Mouse (Mus musculus) heart, postnatal 0 days (tissue): ENCODE results near the gene Tmprss12. TPM values are rescaled to one million over a fixed set of nuclear protein-coding genes. Genes with fewer than 3 reads are reported as not detected.
A peak's percentile ranks its signal among the peaks of the same experiment; 100 is the strongest.
"Not testable (repeated sequence)": the region's sequence is repeated elsewhere in the genome, so short reads cannot be mapped to it uniquely, and the experiment has no call there.

Source experiments
- ATAC-seq: fragments of 200-750 bp; cut with Nextera tagmentation; 2 replicates; pipeline ENCODE4 v1.8.0; 2017; ENCODE audit warnings: low read depth, moderate number of reproducible peaks, moderate library complexity; ENCODE audit not compliant: insufficient read depth
- DNase-seq: peaks from one replicate; pipeline ENCODE4 v3.0.0-alpha.2; 2016; ENCODE audit warnings: low spot score
- H3K27ac ChIP-seq: fragments of 300-500 bp; sonication (generic); 2 replicates; pipeline ENCODE4 v1.5.1; 2014; ENCODE audit warnings: low read depth, mild to moderate bottlenecking
- H3K27me3 ChIP-seq: fragments of 300-500 bp; sonication (generic); 2 replicates; pipeline ENCODE4 v1.6.1; 2014; ENCODE audit warnings: low read length, mixed read lengths; ENCODE audit not compliant: control insufficient read depth, insufficient read depth
- H3K36me3 ChIP-seq: fragments of 300-500 bp; sonication (generic); replicated peaks from 2 replicates; pipeline ENCODE4 v1.6.1; 2014; ENCODE audit warnings: low read length, mixed read lengths; ENCODE audit not compliant: control insufficient read depth, insufficient read depth
- H3K4me1 ChIP-seq: fragments of 300-500 bp; sonication (generic); 2 replicates; pipeline ENCODE4 v1.6.1; 2014; ENCODE audit warnings: antibody characterized with exemption; ENCODE audit not compliant: control insufficient read depth, insufficient read depth
- H3K4me2 ChIP-seq: fragments of 300-500 bp; sonication (generic); 2 replicates; pipeline ENCODE4 v1.6.1; 2014; ENCODE audit warnings: low read depth, mild to moderate bottlenecking, low read length, moderate library complexity
- H3K4me3 ChIP-seq: fragments of 300-500 bp; sonication (generic); 2 replicates; pipeline ENCODE4 v1.5.1; 2014; ENCODE audit warnings: low read depth, low read length
- H3K9ac ChIP-seq: fragments of 300-500 bp; sonication (generic); replicated peaks from 2 replicates; pipeline ENCODE4 v1.6.1; 2014; ENCODE audit warnings: low read depth, low read length, mixed read lengths
- H3K9me3 ChIP-seq: fragments of 300-500 bp; sonication (generic); replicated peaks from 2 replicates; pipeline ENCODE4 v1.6.1; 2016; ENCODE audit warnings: low read length; ENCODE audit not compliant: control insufficient read depth
- CTCF ChIP-seq: IDR thresholded peaks from 2 replicates; pipeline ENCODE4 v1.5.1; 2016; ENCODE audit warnings: antibody characterized with exemption, control low read depth, low read depth
- EP300 ChIP-seq: IDR thresholded peaks from 2 replicates; pipeline ENCODE4 v1.6.1; 2016; ENCODE audit warnings: antibody characterized with exemption, low read depth
- WGBS: fragments of 180-500 bp; shearing (Covaris S2); extraction: QIAGEN DNeasy Blood & Tissue Kit; methylation state at CpG from one replicate; pipeline ENCODE4 v1.1.7; 2014; 5-methylcytosine and 5-hydroxymethylcytosine counted together
- polyA plus RNA-seq: library from polyadenylated mRNA; unstranded; fragments of >200 nt; fragmentation: Nextera tagmentation; extraction: Ambion mirVana; gene quantifications from 2 replicates; pipeline ENCODE4 v1.2.1, GENCODE M21; 2015
- total RNA-seq: library from RNA; depleted of rRNA; stranded (reverse); fragments of >200 nt; gene quantifications from 2 replicates; pipeline ENCODE4 v1.2.3, GENCODE M21; 2014; ENCODE audit warnings: low replicate concordance

Tmprss12 gene
- total and polyA plus RNA-seq, 2 experiments from 2014 or later = not detected

GRCm38 (mm10) chr15:100307438-100308096 lies 26.9 kb downstream of the Tmprss12 start:
- not testable (repeated sequence) for H3K36me3 ChIP-seq, H3K4me2 ChIP-seq, H3K27me3 ChIP-seq, H3K27ac ChIP-seq, H3K9me3 ChIP-seq, H3K9ac ChIP-seq, H3K4me1 ChIP-seq, H3K4me3 ChIP-seq
- peak; percentile 53 for TF ChIP-seq CTCF
- 31% methylated on average over 9 of the region's 11 CpGs for WGBS
- DNase-seq (peak; percentile 23), ATAC-seq (peak; percentile 47; the same call in 1 of the 2 replicates)

GRCm38 (mm10) chr15:100312346-100312745 lies 31.7 kb downstream of the Tmprss12 start:
- no peak overlapping the region for H3K9ac ChIP-seq
- no peak for DNase-seq
- no peaks in the 10 kb centered on the region for H3K4me1 ChIP-seq
- ATAC-seq = 0 out of 2 replicates have a peak, but pooled peaks have one; percentile 36
- H3K4me3 ChIP-seq = no peak overlapping the region
- TF ChIP-seq CTCF (no peak), EP300 (no peak)
- H3K9me3 ChIP-seq = no peaks in the 10 kb centered on the region
- no peak overlapping the region; the same call in 1 of the 2 replicates for H3K4me2 ChIP-seq
- 39% methylated on average over 2 of the region's 2 CpGs for WGBS
- no peak overlapping the region for H3K27ac ChIP-seq
- H3K36me3 ChIP-seq = no peaks in the 10 kb centered on the region
- H3K27me3 ChIP-seq = no peaks in the 10 kb centered on the region

- no peaks in the 10 kb centered on the region for H3K4me1 ChIP-seq
- no peak overlapping the region for H3K9ac ChIP-seq
- WGBS = 90% methylated on average over 5 of the region's 5 CpGs
- no peaks in the 10 kb centered on the region for H3K27me3 ChIP-seq
- H3K4me3 ChIP-seq = no peak overlapping the region
- no peak for ATAC-seq
- DNase-seq = no peak
- H3K36me3 ChIP-seq = no peaks in the 10 kb centered on the region
- TF ChIP-seq CTCF (no peak), EP300 (no peak)
- no peaks in the 10 kb centered on the region for H3K9me3 ChIP-seq
- H3K27ac ChIP-seq = no peak overlapping the region
- H3K4me2 ChIP-seq = no peak overlapping the region
Observed at GRCm38 (mm10) chr15:100314448-100315145, 34.0 kb downstream of the Tmprss12 start.

GRCm38 (mm10) chr15:100318014-100318671 lies 37.5 kb downstream of the Tmprss12 start:
- not testable (repeated sequence) for DNase-seq, H3K9me3 ChIP-seq, H3K27me3 ChIP-seq, H3K9ac ChIP-seq, H3K36me3 ChIP-seq, H3K4me3 ChIP-seq, H3K27ac ChIP-seq, H3K4me2 ChIP-seq, ATAC-seq, H3K4me1 ChIP-seq
- WGBS = 58% methylated on average over 3 of the region's 4 CpGs

GRCm38 (mm10) chr15:100319884-100320283 lies 39.2 kb downstream of the Tmprss12 start:
- Histone ChIP-seq H3K4me3 (no peak overlapping the region), H3K4me2 (no peak overlapping the region), H3K27ac (no peak overlapping the region), H3K9me3 (no peaks in the 10 kb centered on the region), H3K9ac (no peak overlapping the region), H3K27me3 (no peaks in the 10 kb centered on the region), H3K4me1 (no peaks in the 10 kb centered on the region), H3K36me3 (no peaks in the 10 kb centered on the region)
- ATAC-seq (no peak), DNase-seq (no peak)
- TF ChIP-seq EP300 (no peak), CTCF (no peak)
- 91% methylated on average over 1 of the region's 1 CpGs for WGBS
